Mouse (Mus musculus): ENCODE results near the gene Kpna1.
"Not testable (repeated sequence)": the region's sequence is repeated elsewhere in the genome, so short reads cannot be mapped to it uniquely, and the experiment has no call there.

The Kpna1 gene

GRCm38 (mm10) chr16:35978450-35978849, at the start of gene Kpna1:
Kpna1 (plus strand) TSS chr16:35978750.
- not testable (repeated sequence) for DNase-seq (ENCODE audit: low spot score in 2 of 2)

GRCm38 (mm10) chr16:35932179-35933055, 46.1 kb upstream of the Kpna1 start:
- DNase-seq (ENCODE audit: low spot score in 2 of 2): no peak

GRCm38 (mm10) chr16:35933181-35933580, 45.4 kb upstream of the Kpna1 start:
- no peak for DNase-seq (ENCODE audit: low spot score in 2 of 2)

GRCm38 (mm10) chr16:35938211-35939151, 40.1 kb upstream of the Kpna1 start, which contains the start of the genes Parp9 and Dtx3l:
Parp9 (plus strand) TSS chr16:35938470.
Dtx3l (minus strand) TSS chr16:35939151.
- peak; percentile 58 to 64 for DNase-seq (ENCODE audit: low spot score in 2 of 2)

GRCm38 (mm10) chr16:35939261-35939660, 39.3 kb upstream of the Kpna1 start:
- no peak for DNase-seq (ENCODE audit: low spot score in 2 of 2)

- DNase-seq (ENCODE audit: low spot score in 2 of 2): peak; percentile 77 to 82
Measured at GRCm38 (mm10) chr16:35939690-35940089, 38.9 kb upstream of the Kpna1 start.

- DNase-seq (ENCODE audit: low spot score in 2 of 2): no peak
Measured at GRCm38 (mm10) chr16:35941382-35941781, 37.2 kb upstream of the Kpna1 start.

GRCm38 (mm10) chr16:35949264-35949663, 29.3 kb upstream of the Kpna1 start:
- DNase-seq (ENCODE audit: low spot score in 2 of 2): no peak

- no peak for DNase-seq (ENCODE audit: low spot score in 2 of 2)
Measured at GRCm38 (mm10) chr16:35951216-35951615, 27.3 kb upstream of the Kpna1 start.

GRCm38 (mm10) chr16:35952628-35953130, 25.9 kb upstream of the Kpna1 start:
- DNase-seq (ENCODE audit: low spot score in 2 of 2): no peak

GRCm38 (mm10) chr16:35965991-35966390, 12.6 kb upstream of the Kpna1 start:
- not testable (repeated sequence) for DNase-seq (ENCODE audit: low spot score in 2 of 2)

GRCm38 (mm10) chr16:35966411-35967115, 12.0 kb upstream of the Kpna1 start:
- no peak for DNase-seq (ENCODE audit: low spot score in 2 of 2)

- DNase-seq (ENCODE audit: low spot score in 2 of 2): no peak
Measured at GRCm38 (mm10) chr16:35967319-35967718, 11.2 kb upstream of the Kpna1 start.

- DNase-seq (ENCODE audit: low spot score in 2 of 2): no peak
Measured at GRCm38 (mm10) chr16:35968149-35968548, 10.4 kb upstream of the Kpna1 start.

- DNase-seq (ENCODE audit: low spot score in 2 of 2): no peak
Measured at GRCm38 (mm10) chr16:35974021-35974420, 4.5 kb upstream of the Kpna1 start.

GRCm38 (mm10) chr16:35981363-35981821, 2.8 kb downstream of the Kpna1 start:
- DNase-seq (ENCODE audit: low spot score in 2 of 2): peak; percentile 100

GRCm38 (mm10) chr16:35982506-35982901, 4.0 kb downstream of the Kpna1 start:
- no peak for DNase-seq (ENCODE audit: low spot score in 2 of 2)

- peak; percentile 83 to 84 for DNase-seq (ENCODE audit: low spot score in 2 of 2)
Measured at GRCm38 (mm10) chr16:35982902-35983516, 4.5 kb downstream of the Kpna1 start.

- DNase-seq (ENCODE audit: low spot score in 2 of 2): peak; percentile 50
Measured at GRCm38 (mm10) chr16:35983517-35984101, 5.1 kb downstream of the Kpna1 start.

- DNase-seq (ENCODE audit: low spot score in 2 of 2): no peak
Measured at GRCm38 (mm10) chr16:35984471-35984870, 5.9 kb downstream of the Kpna1 start.
